Mouse (Mus musculus) spleen, adult 12 weeks (tissue): ENCODE measurements around the gene Iqschfp.

ENCODE experiments used
- DNase-seq: peaks from one replicate; pipeline ENCODE4 v3.0.0; 2022; ENCODE audit warnings: low spot score

Gene Iqschfp

DNA sequence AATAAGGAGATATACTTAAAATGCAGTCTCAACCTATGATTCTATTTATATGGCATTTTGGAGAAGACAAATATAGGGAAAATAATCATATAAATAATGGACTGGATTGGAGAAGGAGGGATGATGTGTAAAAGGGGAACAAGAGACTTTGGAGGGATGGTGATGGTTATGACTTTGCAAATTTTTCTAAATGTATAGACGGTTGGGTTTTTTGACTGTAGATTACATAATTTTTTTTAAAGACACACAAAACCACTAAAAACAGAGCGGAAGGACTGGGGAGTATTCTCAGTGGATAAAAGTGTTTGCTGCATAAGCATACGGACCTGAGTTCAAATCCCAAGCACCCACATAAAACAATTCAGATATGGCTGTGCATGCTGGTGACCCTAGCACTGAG lies 329.4 kb downstream of the Iqschfp start:
- no peak for DNase-seq

DNA sequence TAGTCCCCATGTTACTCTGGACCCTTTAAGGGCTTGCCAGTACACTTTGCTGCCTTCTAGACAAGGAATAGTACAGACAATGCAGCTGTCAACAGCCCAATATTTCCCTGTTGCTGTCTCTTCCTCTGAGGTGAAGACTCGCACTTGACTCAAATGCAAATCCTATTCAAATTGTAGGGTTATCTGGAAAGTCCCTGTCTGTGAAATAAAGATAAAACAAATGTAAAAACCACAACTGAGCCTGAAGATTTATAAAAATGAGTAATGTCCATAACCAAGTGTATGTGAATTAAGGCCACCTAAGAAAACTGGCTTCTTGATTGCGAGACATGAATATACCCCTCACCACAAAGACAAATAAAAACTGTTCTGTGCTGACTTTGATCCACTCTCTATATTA lies 347.9 kb downstream of the Iqschfp start:
- no peak for DNase-seq

DNA sequence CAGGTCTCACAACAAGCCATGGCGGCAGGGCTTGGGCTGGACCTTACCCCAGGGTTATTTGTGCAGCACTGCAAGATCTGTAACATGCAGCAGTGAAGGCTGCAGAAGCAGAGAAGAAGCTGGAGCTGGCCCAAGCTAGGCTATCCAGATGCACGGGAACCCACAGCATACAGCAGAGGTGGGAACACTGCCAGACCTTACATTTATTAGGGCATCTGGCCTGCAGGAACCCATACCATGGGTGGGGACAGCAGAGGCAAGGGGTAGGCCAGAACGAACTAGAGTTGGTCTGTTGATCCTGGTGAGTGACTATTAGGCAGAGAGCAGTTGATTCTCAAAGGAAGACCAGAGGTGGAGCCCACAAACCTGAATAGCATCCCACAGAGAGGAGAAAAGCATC lies 351.2 kb downstream of the Iqschfp start:
- DNase-seq = no peak

DNA sequence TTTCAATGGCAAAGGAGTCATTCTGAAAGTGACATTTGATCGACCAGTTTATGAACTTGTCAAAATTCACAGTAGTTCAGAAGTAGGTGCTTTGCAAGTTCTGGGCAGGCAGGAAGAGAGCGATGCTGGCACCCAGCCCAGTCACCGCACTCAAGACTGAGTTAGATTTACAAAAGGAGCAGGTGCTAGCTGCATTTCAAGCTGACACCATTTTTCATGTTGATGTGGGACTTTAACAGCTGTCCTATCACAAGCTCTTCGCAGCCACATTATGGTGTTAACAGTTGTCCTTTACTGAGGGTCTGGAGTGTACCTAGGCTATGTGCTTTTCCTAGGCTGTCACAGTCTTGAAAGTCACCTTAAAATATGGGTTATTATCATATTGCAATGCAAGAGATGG lies 354.1 kb downstream of the Iqschfp start:
- DNase-seq = no peak

DNA sequence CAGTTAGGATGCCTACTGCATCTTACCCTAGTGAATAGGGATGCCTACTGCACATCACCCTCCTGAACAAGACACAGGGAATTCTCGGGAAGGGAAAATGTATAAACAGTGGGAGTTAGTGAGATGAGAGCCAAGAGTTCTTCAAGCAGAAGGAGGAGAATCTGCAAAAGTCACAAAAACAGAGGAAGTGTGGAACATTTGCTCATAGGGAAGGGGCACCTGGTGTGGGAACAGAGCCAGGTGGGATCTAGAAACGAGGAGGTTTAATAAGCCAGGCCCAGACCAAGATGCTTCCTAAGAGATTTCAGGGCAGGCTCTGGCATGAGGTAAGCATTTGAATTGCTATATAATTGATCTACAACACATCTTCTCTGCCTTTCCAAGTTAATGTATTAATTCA lies 358.6 kb downstream of the Iqschfp start:
- DNase-seq = no peak

DNA sequence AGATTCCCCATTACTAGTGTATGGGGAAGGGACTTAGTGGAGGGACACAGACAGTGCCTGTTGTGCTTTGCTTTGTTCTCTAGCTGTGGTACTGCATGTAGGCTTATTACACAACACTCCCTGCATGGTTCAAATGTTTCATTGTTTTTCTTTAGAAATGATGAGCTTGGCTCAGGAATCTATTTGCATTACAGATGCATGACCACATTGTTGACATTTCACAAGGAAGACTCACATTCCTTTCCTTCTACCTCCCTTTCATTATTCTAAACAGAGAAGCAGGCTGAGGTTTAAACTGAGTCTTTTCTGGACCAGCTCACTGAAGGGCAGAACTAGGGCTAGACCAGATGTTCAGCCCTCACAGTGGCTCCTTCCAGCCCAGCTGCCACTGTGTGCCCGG lies 360.3 kb downstream of the Iqschfp start:
- no peak for DNase-seq

DNA sequence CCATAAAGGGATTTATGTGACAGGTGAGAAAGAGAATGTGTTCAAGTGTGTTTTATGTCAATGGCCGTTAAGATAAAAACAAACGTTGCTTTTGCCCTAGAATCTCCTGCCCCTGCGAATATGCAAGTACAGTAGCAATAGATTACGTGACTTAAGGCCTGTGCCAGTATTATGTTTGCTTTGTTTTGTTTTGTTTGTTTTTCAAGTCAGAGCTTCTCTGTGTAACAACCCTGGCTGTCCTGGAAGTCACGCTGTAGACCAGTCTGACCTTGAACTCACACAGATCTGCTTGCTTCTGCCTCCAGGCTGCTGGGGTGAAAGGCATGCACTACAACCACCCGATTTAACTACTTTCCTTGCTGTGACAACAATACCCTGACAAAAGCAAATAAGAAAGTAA lies 370.3 kb downstream of the Iqschfp start:
- no peak for DNase-seq

DNA sequence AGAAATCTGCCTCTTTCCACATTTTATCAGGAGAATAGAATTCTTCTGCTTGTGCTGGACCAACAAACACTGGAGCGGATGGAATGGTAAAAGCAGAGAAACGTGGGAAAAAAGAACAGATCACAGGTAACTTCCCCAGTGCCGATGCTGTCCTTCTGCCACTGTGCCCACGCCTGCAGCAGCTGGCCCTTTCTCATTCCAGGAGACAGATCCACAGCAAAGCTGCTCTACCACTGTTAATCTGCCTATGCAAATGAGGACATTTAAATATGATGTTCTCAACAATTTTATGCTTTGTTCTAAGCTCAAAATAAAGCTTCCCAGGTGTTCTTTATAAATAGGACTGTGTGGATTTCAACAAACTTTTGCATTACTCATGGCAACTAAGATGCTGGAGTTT lies 375.9 kb downstream of the Iqschfp start:
- DNase-seq = no peak

DNA sequence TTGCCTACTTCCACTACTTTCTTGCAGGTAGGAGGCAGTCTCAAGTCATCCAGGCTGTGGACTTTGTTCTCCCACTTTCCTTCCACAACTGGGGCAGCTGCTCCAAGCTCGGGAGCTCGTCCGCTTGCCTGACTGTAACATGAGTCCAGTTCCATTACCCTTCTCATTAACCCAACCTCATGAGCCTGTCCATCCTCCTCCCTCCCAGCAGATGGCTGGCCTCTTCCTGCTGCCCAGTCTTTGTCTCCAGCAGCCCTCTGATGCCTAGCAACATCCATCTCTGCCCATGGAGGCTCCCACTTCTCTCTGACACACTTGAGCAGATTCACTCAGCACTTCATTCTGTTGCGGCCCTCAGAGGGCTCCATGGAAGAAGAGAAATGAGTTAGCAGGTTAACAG lies 377.2 kb downstream of the Iqschfp start:
- DNase-seq = no peak

DNA sequence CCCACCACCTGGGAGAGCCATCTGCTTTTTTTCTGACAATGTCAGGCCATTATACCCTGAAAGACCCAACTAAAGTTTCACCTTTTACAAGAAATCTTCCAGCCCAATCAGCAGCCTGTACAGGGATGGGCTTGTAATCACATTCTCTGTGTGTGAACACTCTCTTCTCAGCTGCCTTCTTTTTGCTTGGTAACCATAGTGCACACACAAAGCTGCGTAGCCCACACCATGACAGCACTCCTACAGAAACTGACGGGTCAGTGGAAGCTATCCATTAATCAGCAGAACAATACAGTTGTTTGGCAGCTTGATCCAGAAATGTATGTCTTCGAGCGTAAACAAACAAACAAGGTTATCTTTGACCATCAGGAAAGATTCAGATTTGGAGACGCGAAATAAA lies 378.2 kb downstream of the Iqschfp start:
- no peak for DNase-seq

DNA sequence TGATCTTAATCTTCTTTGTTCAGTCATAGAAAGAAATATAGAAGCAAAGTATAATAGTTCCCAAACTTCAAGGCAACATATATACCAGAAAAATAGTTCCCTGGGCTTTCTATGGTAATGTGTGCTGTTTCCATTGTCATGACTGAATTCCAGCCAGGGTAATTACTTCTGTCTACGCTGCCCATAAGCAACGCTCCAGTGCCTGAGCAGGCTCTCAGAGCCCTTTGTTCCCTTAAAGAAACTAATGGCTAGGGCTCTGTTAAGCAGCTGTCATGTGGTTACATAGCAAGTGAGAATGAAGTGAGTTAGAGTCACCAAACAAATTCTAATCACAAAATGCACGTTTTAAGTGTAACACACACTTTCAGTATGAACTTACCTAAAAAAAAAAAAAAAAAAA lies 379.4 kb downstream of the Iqschfp start:
- no peak for DNase-seq

DNA sequence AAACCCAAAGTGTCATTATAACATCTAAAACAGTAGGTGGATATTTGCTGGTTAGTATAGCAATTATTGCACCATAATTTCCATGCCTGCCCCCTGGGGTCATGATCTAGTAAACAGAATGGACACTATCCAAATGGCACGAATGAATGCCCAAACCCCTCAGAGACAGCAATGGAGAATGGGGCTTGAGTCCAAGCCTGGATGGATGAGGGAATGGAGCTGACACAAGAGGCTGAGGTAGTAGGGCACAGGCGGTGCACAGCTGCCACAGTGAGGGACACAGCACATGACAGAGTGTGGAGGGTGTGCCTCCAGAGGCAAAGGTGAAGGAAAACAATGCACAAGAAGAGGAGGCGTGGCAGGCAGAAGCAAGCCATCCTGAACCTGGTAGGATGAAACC lies 379.8 kb downstream of the Iqschfp start:
- no peak for DNase-seq

DNA sequence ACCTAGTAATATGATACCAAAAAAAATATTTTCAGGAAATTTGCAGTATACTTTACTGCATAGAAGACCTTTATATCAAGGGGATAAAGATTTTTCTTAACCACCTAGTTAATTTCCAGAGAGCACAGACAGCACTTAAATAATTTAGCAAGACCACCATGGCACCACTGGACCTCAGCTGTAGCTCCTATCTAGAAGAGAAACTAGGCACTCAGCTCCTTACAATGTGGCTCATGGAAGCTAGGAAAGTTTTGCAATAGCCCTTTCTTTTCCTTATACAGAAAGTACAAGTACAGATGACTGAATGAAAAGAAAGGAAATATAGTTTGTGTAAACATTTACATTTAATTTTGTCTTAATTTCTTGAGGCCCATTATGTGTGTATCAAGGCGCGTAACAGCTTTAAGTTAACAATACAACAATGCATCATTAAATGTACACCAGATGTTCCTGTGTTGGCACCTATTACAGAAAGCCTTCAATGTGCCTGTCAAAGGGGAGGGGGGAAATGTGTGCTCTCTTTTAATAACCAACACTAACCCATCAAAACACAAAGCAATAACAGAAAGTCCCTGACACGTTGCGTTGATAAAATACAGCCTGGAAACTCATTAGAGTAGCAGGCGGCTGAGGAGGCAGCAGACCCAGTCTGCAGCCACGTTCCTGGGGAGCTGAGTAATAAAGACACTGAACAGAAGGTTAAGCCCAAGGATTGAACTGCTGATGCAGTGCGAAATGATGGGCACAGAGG lies 391.0 kb downstream of the Iqschfp start:
- DNase-seq = no peak

DNA sequence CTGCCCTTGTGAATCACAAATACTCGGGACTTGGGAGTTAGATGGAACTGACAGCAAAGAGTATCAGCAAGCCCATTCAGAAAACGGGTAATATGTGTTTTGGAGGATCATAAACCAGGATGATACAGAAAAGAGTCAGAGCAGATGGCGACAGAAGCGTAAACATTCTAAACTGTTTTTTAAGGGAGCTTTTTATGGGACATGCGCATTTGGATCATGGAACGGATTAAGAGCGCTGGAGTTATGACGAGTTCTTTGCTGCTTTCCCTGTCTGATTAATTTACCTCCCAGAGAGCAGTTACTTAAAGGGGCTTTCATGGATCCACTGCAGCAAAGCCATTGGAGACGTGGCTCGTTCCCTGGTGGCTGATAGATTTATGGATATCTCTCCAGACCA lies 391.6 kb downstream of the Iqschfp start:
- DNase-seq = no peak

DNA sequence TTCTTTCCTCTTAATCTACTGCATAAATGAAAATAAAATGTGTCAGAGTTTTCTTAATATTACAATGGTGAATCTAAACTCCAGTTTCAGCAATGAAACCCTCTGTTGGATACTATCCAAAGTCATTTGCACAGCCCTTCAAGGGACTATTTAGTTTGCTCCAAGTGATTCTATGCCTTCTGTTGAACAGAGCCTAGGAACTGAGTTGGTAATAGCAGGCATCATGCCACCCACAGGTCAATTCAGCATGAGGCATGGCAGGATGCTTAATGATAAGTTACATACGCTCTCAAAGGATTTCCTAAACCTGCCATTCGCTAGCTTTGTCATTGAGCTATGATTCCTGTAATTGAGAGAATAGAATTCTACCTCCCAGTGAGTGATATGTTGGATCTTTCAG lies 392.5 kb downstream of the Iqschfp start:
- no peak for DNase-seq

DNA sequence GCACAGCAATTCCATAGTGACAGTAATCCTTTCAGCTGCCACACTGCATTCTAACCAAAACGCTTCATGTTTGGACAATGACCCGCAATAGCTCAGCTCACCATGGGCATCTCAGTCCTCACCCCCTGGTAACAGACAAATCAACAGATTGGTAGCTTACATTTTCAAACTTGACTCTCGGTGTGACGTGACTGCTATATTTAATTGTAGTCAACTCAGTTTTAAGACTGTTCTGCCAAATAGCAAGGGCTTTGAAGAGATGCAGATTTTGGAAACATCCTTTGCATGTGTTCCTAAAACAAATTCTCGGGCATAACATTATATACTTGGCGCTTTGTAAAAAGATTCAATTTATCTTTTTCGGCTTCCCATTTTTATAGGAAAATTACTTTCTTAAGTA lies 404.7 kb downstream of the Iqschfp start:
- no peak for DNase-seq

DNA sequence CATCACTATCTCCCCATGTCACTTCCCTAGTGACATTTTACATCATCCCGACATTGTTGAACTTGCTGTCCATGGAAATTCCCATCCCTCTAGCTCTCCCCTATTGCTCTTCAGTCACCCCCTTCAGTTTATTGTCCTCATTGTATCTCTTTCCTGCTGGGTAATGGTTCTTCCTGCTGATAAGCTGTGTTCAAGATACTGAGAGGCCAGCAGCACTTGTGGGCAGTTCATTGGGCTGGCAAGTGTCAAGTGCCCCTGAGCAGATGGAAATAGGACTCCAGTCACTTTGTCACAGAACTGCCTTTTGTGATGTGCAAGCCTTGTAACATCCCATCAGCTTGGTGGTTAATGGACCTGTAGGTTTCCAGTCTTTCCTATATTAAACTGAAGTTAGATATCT lies 413.6 kb downstream of the Iqschfp start:
- no peak for DNase-seq

DNA sequence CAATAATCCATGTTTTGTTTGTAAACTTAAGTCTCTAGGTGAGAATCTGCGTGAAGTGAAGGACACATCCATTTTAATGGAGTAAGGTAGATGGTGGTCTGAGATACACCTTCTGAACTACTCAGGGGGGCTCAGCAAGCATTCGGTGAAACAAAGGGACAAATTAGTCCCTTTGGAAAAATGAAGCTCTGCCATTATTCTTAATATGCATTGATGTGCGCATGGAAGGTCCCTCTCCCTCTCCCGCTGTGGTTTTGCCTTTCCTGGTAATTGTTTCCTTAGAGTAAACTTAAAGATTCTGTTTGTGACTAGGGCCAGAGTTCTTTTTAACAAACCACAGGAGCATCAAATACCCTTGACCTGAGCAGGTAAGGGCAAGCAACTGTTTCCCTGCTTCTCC lies 414.7 kb downstream of the Iqschfp start:
- DNase-seq = no peak

DNA sequence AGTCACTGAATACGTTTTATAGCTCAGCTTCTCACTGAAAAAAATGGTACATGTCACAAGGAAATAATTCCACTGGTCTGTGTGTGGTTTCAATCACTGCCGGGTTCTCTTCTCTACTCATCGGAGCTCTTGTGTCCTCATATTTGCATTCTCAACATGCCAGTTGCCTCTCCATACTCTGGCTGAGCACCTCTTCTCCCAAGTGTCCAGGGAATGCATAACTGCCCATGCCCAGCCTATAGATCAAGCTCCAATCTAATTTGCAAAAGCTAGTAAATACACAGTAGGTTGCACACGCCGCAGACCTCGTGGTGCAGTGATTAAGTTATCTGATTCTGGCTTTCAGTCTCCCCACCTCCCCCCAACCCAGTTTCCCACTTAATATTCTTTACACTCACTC lies 433.5 kb downstream of the Iqschfp start:
- no peak for DNase-seq

DNA sequence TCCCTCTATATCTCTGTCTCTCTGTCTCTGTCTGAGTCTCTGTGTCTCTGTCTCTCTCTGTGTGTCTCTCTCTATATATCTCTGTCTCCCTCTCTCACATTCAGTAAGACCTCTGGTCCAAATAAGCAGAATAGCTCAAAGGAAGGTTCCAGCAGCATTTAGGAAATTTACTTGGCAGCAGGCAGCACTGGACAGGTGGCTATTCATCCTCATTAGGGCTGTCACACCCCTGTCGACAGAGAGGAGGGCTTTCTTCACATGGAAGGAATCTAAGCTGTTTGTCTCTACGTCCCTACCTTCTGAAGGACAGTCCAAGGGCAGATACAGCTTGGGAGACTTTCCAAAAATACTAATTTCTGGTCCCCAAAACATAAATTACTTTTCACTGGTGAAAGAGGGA lies 440.5 kb downstream of the Iqschfp start:
- no peak for DNase-seq

DNA sequence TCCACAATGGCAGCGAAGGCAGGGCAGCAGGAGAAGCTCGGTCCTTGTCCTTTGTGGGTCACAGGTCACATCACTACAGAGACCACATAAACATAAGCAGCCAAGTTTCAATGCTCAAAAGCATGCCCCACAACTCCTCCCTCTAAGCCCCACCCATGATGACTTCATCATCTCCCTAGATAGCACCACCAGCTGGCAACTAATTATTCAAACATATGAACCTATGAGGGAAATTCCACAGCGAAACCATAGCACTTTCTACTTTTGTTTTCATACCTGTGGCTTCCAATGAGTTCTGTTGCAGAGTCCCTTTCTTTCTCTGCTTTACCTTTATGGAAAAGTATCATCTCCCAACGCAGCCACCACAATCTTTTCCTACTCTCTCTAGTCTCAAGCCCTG lies 443.5 kb downstream of the Iqschfp start:
- DNase-seq = no peak

DNA sequence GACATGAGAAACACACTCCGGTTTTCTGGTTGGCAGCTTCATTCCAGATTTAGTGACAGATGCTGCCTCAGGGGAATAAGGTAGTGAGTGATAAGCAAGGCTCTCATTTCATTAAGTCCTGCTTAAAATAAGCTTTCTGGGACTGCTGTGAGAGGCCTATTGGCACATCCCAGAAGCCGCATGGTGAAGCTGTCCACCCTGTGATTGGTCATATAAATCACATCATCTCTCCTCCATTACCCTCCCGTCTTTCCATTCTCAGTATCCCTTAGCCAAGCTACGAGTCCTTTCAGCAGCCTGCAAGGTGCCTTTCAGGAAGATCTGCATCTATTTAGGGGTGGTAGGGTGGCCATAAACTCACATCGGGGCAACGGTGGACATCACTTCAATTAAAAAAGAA lies 458.6 kb downstream of the Iqschfp start:
- DNase-seq = no peak

DNA sequence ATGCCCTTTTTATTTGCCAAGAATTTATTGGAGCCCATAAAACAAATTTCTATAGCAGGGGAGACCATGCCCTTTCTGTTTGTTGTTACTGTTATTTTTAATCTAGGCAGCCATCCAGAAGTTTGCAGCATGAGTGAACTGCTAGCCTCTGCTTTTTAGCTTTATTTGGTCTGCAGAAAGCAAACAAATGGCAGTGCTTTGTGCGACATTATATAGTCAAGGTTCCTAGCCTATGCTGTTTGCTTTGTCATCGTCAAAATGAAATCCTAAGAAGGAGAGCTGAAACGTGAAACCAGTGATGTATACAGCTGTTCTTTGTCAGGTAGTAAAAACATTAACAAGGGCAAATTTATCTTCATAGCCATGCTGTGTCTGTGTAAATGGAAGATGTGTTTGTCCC lies 459.4 kb downstream of the Iqschfp start:
- DNase-seq = no peak

DNA sequence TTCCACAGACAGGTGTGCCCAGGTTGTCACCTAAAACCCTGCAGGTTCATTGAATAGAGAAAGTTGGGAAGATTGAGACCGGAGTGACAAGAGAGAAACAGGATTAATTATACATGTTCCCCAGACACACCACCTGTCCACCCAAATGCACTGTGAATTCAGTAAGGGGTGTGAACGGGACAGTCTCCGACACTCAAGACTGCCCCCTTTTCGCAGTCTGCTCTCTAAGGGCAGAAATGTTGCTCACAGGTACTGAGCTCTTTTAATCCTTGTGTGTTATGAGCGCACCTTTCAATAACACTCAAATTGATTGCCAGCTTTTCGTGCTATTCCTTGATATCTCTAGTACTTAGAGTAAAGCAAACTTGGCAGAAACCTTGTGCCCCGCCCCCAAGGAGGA lies 460.9 kb downstream of the Iqschfp start:
- DNase-seq = no peak

DNA sequence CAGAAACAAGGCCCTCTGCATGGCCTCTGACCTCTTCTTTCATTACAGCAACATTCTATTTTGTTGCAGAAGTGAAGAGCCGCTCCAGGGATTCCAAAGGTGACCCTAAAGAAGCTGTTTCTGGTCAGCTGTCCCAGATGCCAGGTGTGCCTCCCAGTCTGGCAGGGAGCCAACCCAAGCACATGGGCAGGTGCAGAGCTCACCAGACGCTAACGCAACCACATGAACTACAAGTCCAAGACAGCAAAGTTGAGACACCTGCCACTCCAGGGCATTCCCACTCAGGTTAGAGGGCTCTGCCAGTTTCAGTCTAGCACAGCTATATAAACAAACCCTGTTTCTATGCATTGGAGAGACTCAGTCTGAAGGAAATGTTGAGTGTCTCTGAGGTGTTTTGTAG lies 461.5 kb downstream of the Iqschfp start:
- DNase-seq = no peak
